Mouse (Mus musculus): Measurements from ENCODE around the gene Hlf.
A peak's percentile ranks its signal among the peaks of the same experiment; 100 is the strongest.

Hlf gene

GRCm38 (mm10) chr11:90371470-90372100 lies 19.1 kb downstream of the Hlf start:
- DNase-seq (ENCODE audit: low read depth in 2 of 2, low spot score in 2 of 2), result no peak

GRCm38 (mm10) chr11:90370789-90371291 lies 19.9 kb downstream of the Hlf start:
- DNase-seq (ENCODE audit: low read depth in 2 of 2, low spot score in 2 of 2), result no peak

GRCm38 (mm10) chr11:90370367-90370766 lies 20.3 kb downstream of the Hlf start:
- no peak for DNase-seq (ENCODE audit: low read depth in 2 of 2, low spot score in 2 of 2)

- no peak for DNase-seq (ENCODE audit: low read depth in 2 of 2, low spot score in 2 of 2)
These were observed 21.1 kb downstream of the Hlf start for GRCm38 (mm10) chr11:90369605-90370004.

- no peak for DNase-seq (ENCODE audit: low read depth in 2 of 2, low spot score in 2 of 2)
These were observed 21.6 kb downstream of the Hlf start for GRCm38 (mm10) chr11:90369115-90369514.

GRCm38 (mm10) chr11:90367894-90368860 lies 22.5 kb downstream of the Hlf start:
- DNase-seq (ENCODE audit: low read depth in 2 of 2, low spot score in 2 of 2), result no peak

- DNase-seq (ENCODE audit: low read depth in 2 of 2, low spot score in 2 of 2), result no peak
These were observed 25.8 kb downstream of the Hlf start for GRCm38 (mm10) chr11:90364865-90365264.

- DNase-seq (ENCODE audit: low read depth in 2 of 2, low spot score in 2 of 2), result no peak
These were observed 26.7 kb downstream of the Hlf start for GRCm38 (mm10) chr11:90363821-90364497.

GRCm38 (mm10) chr11:90363406-90363805 lies 27.3 kb downstream of the Hlf start:
- DNase-seq (ENCODE audit: low read depth in 2 of 2, low spot score in 2 of 2), result peak in 1 of 2 experiments; percentile 5

- no peak for DNase-seq (ENCODE audit: low read depth in 2 of 2, low spot score in 2 of 2)
These were observed 30.2 kb downstream of the Hlf start for GRCm38 (mm10) chr11:90360536-90360935.

- no peak for DNase-seq (ENCODE audit: low read depth in 2 of 2, low spot score in 2 of 2)
These were observed 32.6 kb downstream of the Hlf start for GRCm38 (mm10) chr11:90358063-90358462.

GRCm38 (mm10) chr11:90357371-90357770 lies 33.3 kb downstream of the Hlf start:
- DNase-seq (ENCODE audit: low read depth in 2 of 2, low spot score in 2 of 2), result no peak

- DNase-seq (ENCODE audit: low read depth in 2 of 2, low spot score in 2 of 2), result no peak
These were observed 34.0 kb downstream of the Hlf start for GRCm38 (mm10) chr11:90356495-90357304.

GRCm38 (mm10) chr11:90356036-90356435 lies 34.7 kb downstream of the Hlf start:
- no peak for DNase-seq (ENCODE audit: low read depth in 2 of 2, low spot score in 2 of 2)

- no peak for DNase-seq (ENCODE audit: low read depth in 2 of 2, low spot score in 2 of 2)
These were observed 35.4 kb downstream of the Hlf start for GRCm38 (mm10) chr11:90355270-90355681.

GRCm38 (mm10) chr11:90352696-90353095 lies 38.0 kb downstream of the Hlf start:
- no peak for DNase-seq (ENCODE audit: low read depth in 2 of 2, low spot score in 2 of 2)

- DNase-seq (ENCODE audit: low read depth in 2 of 2, low spot score in 2 of 2), result no peak
These were observed 40.6 kb downstream of the Hlf start for GRCm38 (mm10) chr11:90350153-90350512.

GRCm38 (mm10) chr11:90349486-90350152 lies 41.1 kb downstream of the Hlf start:
- no peak for DNase-seq (ENCODE audit: low read depth in 2 of 2, low spot score in 2 of 2)

GRCm38 (mm10) chr11:90347667-90348459 lies 42.8 kb downstream of the Hlf start:
- DNase-seq (ENCODE audit: low read depth in 2 of 2, low spot score in 2 of 2), result no peak
